Mouse (Mus musculus) liver, postnatal 0 days (tissue): Measurements from ENCODE around the gene Mtcl1.

Experiments used
- CTCF ChIP-seq: sonication (generic); IDR thresholded peaks from 2 replicates; pipeline ENCODE4 v1.5.1; 2016; ENCODE audit warnings: antibody characterized with exemption, low read depth
- EP300 ChIP-seq: IDR thresholded peaks from 2 replicates; pipeline ENCODE4 v1.6.1; 2016; ENCODE audit warnings: antibody characterized with exemption, low read depth, mild to moderate bottlenecking

DNA sequence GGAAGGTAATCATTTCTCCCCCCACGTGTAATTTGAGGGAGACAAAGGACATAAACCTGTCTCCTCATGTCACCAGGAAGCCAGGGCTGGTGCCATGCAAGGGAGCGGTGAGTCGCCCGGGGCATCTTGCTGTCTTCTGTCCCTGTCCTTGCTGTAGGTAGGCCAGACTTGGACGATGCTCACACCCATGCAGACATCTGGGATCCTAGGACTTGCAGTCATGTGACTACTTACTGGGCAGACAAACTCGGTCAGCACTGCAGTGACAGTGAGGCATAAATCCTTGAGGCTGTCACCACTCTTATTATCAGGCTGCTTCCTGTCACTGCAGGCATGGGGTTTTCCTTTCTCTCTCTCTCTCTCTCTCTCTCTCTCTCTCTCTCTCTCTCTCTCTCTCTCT is 107.9 kb downstream of the Mtcl1 start:
- TF ChIP-seq CTCF (no peak), EP300 (no peak)
